Mouse (Mus musculus): ENCODE measurements around the gene Olfr329-ps. TPM values are rescaled to one million over a fixed set of nuclear protein-coding genes. Genes with fewer than 3 reads are reported as not detected.
"Not testable (repeated sequence)": the region's sequence is repeated elsewhere in the genome, so short reads cannot be mapped to it uniquely, and the experiment has no call there.

Gene Olfr329-ps
- total and polyA plus RNA-seq, 2 experiments from 2014 or later, result not detected

DNA sequence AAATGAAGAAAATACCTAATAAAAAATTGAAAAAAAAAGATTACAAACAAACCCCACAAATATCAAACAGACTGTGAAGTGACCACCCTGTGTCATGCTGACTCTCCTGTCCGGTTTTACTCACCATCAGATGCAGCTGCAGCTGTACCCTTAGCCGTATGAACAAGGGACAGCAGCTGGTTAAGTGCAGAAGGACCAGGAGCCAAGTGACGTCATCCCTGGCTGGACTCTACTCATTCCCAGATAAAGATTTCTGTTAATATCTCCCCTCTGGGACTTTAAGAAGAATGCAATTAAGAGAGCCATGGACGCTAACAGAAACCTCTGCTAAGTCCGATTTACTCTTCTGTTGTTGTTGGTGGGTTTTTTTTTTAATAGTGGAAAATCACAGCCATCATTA lies 24.2 kb upstream of the Olfr329-ps start, which contains the start of gene Olfr224:
TSS of gene Olfr224 (minus strand) at position 149 of the 400 bp plus-strand sequence.
- H3K27me3 ChIP-seq (ENCODE audit: insufficient read depth, low read length), result no peaks in the 10 kb centered on the region
- H3K36me3 ChIP-seq (ENCODE audit: insufficient read depth, low read length), result no peaks in the 10 kb centered on the region
- no peak for DNase-seq (ENCODE audit: low spot score)
- H3K4me1 ChIP-seq (ENCODE audit: insufficient read depth, low read length), result no peaks in the 10 kb centered on the region
- no peaks in the 10 kb centered on the region for H3K9me3 ChIP-seq (ENCODE audit: low read length)
- 73% methylated on average over 5 of the region's 5 CpGs for WGBS
- no peak within 1 kb of the TSS for H3K4me2 ChIP-seq (ENCODE audit: low read depth, low read length, poor library complexity, severe bottlenecking)
- no peak within 1 kb of the TSS for H3K4me3 ChIP-seq (ENCODE audit: low read depth, low read length)
- ATAC-seq (ENCODE audit: low FRiP score), result no peak
- H3K9ac ChIP-seq (replicated peaks; ENCODE audit: low read length, poor library complexity, severe bottlenecking), result no peak within 1 kb of the TSS
- no peak for TF ChIP-seq CTCF (IDR thresholded peaks at IDR 0.05)
- H3K27ac ChIP-seq (ENCODE audit: low read depth, low read length), result no peak within 1 kb of the TSS

DNA sequence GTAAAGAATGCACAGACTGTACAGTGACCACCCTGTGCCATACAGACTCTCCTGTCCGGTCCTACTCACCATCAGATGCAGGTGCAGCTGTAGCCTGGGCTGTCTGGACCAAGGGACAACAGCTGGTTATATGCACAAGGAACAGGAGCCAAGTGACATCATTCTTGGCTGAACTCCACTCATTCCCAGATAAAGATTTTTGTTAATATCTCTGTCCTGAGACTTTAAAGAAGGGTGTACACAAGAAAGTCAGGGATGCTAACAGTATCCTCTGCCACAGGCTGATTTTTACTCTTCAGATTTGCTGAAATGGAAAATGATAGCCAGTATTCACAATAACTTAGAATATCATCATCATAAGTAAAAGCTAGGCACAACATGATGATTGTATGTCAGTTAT lies 9.3 kb upstream of the Olfr329-ps start, which contains the start of gene Olfr328:
TSS of gene Olfr328 (minus strand) at position 101 of the 400 bp plus-strand sequence.
- Histone ChIP-seq H3K9me3 (ENCODE audit: low read length) (no peaks in the 10 kb centered on the region), H3K36me3 (ENCODE audit: insufficient read depth, low read length) (no peaks in the 10 kb centered on the region), H3K4me3 (ENCODE audit: low read depth, low read length) (no peak within 1 kb of the TSS), H3K27me3 (ENCODE audit: insufficient read depth, low read length) (no peaks in the 10 kb centered on the region), H3K4me1 (ENCODE audit: insufficient read depth, low read length) (no peaks in the 10 kb centered on the region), H3K9ac (replicated peaks; ENCODE audit: low read length, poor library complexity, severe bottlenecking) (no peak within 1 kb of the TSS), H3K27ac (ENCODE audit: low read depth, low read length) (no peak within 1 kb of the TSS), H3K4me2 (ENCODE audit: low read depth, low read length, poor library complexity, severe bottlenecking) (no peak within 1 kb of the TSS)
- 86% methylated on average over 1 of the region's 1 CpGs for WGBS
- no peak for DNase-seq (ENCODE audit: low spot score)
- TF ChIP-seq CTCF (IDR thresholded peaks at IDR 0.05), result no peak
- no peak for ATAC-seq (ENCODE audit: low FRiP score)

DNA sequence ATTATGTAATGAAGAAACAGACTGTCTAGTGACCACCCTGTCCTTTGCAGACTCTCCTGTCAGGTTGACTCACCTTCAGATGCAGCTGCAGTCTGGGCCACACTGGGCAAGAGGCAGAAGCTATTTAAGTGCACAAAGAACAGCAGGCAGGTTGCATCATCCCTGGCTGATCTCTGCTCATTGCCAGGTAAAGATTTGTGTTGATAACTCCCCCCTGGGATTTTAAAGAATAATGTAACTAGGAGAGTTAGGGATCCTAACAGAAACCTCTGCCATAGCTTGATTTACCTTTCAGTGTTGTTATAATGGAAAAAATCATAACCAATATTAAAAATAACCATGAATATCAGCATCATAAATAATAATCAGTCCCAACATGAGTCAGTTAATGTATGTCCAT lies 11.5 kb downstream of the Olfr329-ps start, which contains the start of gene Olfr330:
TSS of gene Olfr330 (minus strand) at position 101 of the 400 bp plus-strand sequence.
- H3K4me1 ChIP-seq (ENCODE audit: insufficient read depth, low read length); H3K9ac ChIP-seq (replicated peaks; ENCODE audit: low read length, poor library complexity, severe bottlenecking); H3K4me3 ChIP-seq (ENCODE audit: low read depth, low read length); H3K36me3 ChIP-seq (ENCODE audit: insufficient read depth, low read length); H3K27me3 ChIP-seq (ENCODE audit: insufficient read depth, low read length); DNase-seq (ENCODE audit: low spot score); H3K9me3 ChIP-seq (ENCODE audit: low read length); H3K27ac ChIP-seq (ENCODE audit: low read depth, low read length); ATAC-seq (ENCODE audit: low FRiP score); H3K4me2 ChIP-seq (ENCODE audit: low read depth, low read length, poor library complexity, severe bottlenecking): not testable (repeated sequence)

DNA sequence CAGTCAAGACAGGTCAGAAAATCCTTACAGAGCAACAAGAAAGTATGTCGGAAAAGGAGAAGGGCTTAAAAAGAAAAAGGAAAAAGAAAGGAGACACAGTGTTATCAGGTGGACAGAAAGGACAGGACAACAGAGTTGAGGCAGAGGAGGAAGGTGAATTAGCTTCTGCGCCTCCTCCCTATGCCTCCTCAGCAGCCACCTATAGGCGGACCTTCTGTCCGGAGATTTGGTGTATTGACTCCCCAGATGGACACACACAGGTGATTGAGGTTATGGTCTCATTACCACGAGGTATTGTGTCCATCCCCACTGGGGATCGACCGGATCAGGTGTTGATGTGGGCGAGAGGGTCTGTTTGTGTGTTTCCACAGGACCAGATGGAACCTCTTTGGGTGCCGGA lies 26.5 kb downstream of the Olfr329-ps start:
- H3K4me1 ChIP-seq (ENCODE audit: insufficient read depth, low read length); H3K27ac ChIP-seq (ENCODE audit: low read depth, low read length); H3K9ac ChIP-seq (replicated peaks; ENCODE audit: low read length, poor library complexity, severe bottlenecking); H3K27me3 ChIP-seq (ENCODE audit: insufficient read depth, low read length); H3K9me3 ChIP-seq (ENCODE audit: low read length); ATAC-seq (ENCODE audit: low FRiP score); H3K4me2 ChIP-seq (ENCODE audit: low read depth, low read length, poor library complexity, severe bottlenecking); H3K4me3 ChIP-seq (ENCODE audit: low read depth, low read length); DNase-seq (ENCODE audit: low spot score); H3K36me3 ChIP-seq (ENCODE audit: insufficient read depth, low read length): not testable (repeated sequence)
- 94% methylated on average over 7 of the region's 9 CpGs for WGBS

DNA sequence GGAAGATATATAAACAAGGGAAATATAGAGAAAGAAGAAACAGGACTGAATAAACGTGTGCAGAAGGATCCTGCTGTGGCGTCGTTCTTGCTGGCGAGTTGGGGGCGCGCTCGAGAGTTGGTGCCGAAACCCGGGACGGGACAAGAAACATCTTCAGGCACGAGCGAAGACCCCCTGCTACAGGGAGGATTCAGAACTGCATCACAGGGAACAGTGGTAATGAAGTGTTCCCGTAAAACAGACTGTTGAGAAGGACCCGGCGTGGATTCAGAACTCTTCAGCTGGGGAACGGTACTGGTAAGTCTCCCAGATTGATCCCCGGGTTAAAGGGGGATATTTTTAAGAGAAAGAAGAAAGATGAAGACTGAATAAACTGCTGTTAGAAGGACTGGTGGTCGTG lies 27.3 kb downstream of the Olfr329-ps start:
- 93% methylated on average over 17 of the region's 18 CpGs for WGBS
- H3K4me1 ChIP-seq (ENCODE audit: insufficient read depth, low read length); H3K27ac ChIP-seq (ENCODE audit: low read depth, low read length); DNase-seq (ENCODE audit: low spot score); H3K36me3 ChIP-seq (ENCODE audit: insufficient read depth, low read length); H3K9ac ChIP-seq (replicated peaks; ENCODE audit: low read length, poor library complexity, severe bottlenecking); H3K4me3 ChIP-seq (ENCODE audit: low read depth, low read length); H3K27me3 ChIP-seq (ENCODE audit: insufficient read depth, low read length); H3K4me2 ChIP-seq (ENCODE audit: low read depth, low read length, poor library complexity, severe bottlenecking); H3K9me3 ChIP-seq (ENCODE audit: low read length); ATAC-seq (ENCODE audit: low FRiP score): not testable (repeated sequence)

DNA sequence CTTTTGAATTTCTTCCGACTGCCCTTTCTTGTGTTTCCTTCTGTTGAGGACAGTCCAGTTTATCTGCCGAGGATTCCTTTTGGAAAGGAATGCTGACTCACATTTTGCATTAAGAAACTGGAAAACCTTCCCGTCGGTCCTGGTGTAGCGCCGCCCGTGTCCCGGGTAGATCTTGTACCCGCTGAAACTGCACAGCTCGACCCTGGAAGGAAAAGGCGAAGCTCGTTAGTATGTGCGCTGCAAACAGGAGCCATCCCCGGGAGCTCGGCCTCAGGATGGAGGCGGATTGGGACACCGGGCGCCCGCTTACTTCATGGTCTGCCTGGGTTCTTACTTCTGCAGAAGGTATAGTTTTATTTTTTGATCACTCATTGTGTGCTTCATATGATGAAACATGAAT lies 37.2 kb downstream of the Olfr329-ps start:
- DNase-seq (ENCODE audit: low spot score); H3K27ac ChIP-seq (ENCODE audit: low read depth, low read length); H3K9me3 ChIP-seq (ENCODE audit: low read length); H3K4me2 ChIP-seq (ENCODE audit: low read depth, low read length, poor library complexity, severe bottlenecking); H3K9ac ChIP-seq (replicated peaks; ENCODE audit: low read length, poor library complexity, severe bottlenecking); H3K4me3 ChIP-seq (ENCODE audit: low read depth, low read length); ATAC-seq (ENCODE audit: low FRiP score); H3K4me1 ChIP-seq (ENCODE audit: insufficient read depth, low read length); H3K27me3 ChIP-seq (ENCODE audit: insufficient read depth, low read length); H3K36me3 ChIP-seq (ENCODE audit: insufficient read depth, low read length): not testable (repeated sequence)
- whole genome bisulfite sequencing, result 90% methylated on average over 19 of the region's 19 CpGs

DNA sequence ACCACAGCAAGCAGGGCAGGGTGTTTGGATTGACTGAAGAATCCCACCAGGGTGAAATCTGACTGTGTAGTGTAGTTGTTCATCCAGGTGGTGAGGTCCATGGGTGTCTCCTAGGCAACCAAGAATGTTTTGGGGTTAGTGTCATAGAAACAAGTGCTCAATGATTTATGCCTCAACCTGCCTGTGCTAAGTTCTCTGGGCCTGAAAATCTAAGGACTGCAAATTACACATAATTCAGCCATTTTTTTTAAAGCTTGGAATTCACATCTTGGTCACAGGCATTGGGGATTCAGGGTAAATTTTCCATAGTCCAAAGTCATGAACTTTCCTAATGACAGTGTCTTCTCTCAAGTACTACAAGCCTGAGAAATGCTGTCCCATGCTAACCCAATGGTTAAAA lies 43.8 kb downstream of the Olfr329-ps start, which contains the start of gene Olfr331:
TSS of gene Olfr331 (minus strand) at position 101 of the 400 bp plus-strand sequence.
- ATAC-seq (ENCODE audit: low FRiP score); H3K4me2 ChIP-seq (ENCODE audit: low read depth, low read length, poor library complexity, severe bottlenecking); H3K27me3 ChIP-seq (ENCODE audit: insufficient read depth, low read length): not testable (repeated sequence)

More for the DNA sequence above, 43.8 kb downstream of the Olfr329-ps start, which contains the start of gene Olfr331:
- not testable (repeated sequence) for H3K4me1 ChIP-seq (ENCODE audit: insufficient read depth, low read length); DNase-seq (ENCODE audit: low spot score); H3K27ac ChIP-seq (ENCODE audit: low read depth, low read length); H3K36me3 ChIP-seq (ENCODE audit: insufficient read depth, low read length); H3K9ac ChIP-seq (replicated peaks; ENCODE audit: low read length, poor library complexity, severe bottlenecking); H3K4me3 ChIP-seq (ENCODE audit: low read depth, low read length); H3K9me3 ChIP-seq (ENCODE audit: low read length)
